Mouse (Mus musculus) cerebellum, adult (tissue): ENCODE results near the gene Gm21969.

ENCODE experiments used
- ATAC-seq: cut with Nextera tagmentation; 2 replicates; pipeline ENCODE4 v1.9.2; 2017; ENCODE audit warnings: mild to moderate bottlenecking, moderate library complexity, mixed read lengths; ENCODE audit not compliant: insufficient number of reproducible peaks, low FRiP score, low TSS enrichment

Gene Gm21969

GRCm38 (mm10) chr4:139583629-139584245, 19.2 kb upstream of the Gm21969 start:
- no peak for ATAC-seq

GRCm38 (mm10) chr4:139584704-139585103, 18.3 kb upstream of the Gm21969 start:
- ATAC-seq, result no peak

GRCm38 (mm10) chr4:139585713-139586112, 17.3 kb upstream of the Gm21969 start:
- no peak for ATAC-seq

- ATAC-seq, result no peak
Observed at GRCm38 (mm10) chr4:139587370-139587769, 15.6 kb upstream of the Gm21969 start.

GRCm38 (mm10) chr4:139587773-139588172, 15.2 kb upstream of the Gm21969 start:
- no peak for ATAC-seq

GRCm38 (mm10) chr4:139589351-139590027, 13.5 kb upstream of the Gm21969 start:
- no peak for ATAC-seq

GRCm38 (mm10) chr4:139590446-139590845, 12.5 kb upstream of the Gm21969 start:
- peak; percentile 57; the same call in 1 of the 2 replicates for ATAC-seq

GRCm38 (mm10) chr4:139592895-139593294, 10.1 kb upstream of the Gm21969 start:
- no peak for ATAC-seq

GRCm38 (mm10) chr4:139593383-139593782, 9.6 kb upstream of the Gm21969 start:
- no peak for ATAC-seq

- no peak for ATAC-seq
Observed at GRCm38 (mm10) chr4:139594062-139594461, 8.9 kb upstream of the Gm21969 start.

GRCm38 (mm10) chr4:139596715-139597114, 6.3 kb upstream of the Gm21969 start:
- no peak; the same call in 1 of the 2 replicates for ATAC-seq

GRCm38 (mm10) chr4:139597286-139598284, 5.4 kb upstream of the Gm21969 start:
- no peak; the same call in 1 of the 2 replicates for ATAC-seq

GRCm38 (mm10) chr4:139598356-139598755, 4.6 kb upstream of the Gm21969 start:
- no peak for ATAC-seq

- no peak for ATAC-seq
Observed at GRCm38 (mm10) chr4:139598950-139599518, 4.0 kb upstream of the Gm21969 start.

GRCm38 (mm10) chr4:139601519-139602356, 1.2 kb upstream of the Gm21969 start:
- no peak for ATAC-seq

- ATAC-seq, result no peak
Observed at GRCm38 (mm10) chr4:139605216-139605615, 2.2 kb downstream of the Gm21969 start.

GRCm38 (mm10) chr4:139606732-139607131, 3.7 kb downstream of the Gm21969 start:
- ATAC-seq, result no peak

GRCm38 (mm10) chr4:139608975-139609374, 6.0 kb downstream of the Gm21969 start:
- no peak for ATAC-seq

GRCm38 (mm10) chr4:139610954-139611353, 8.0 kb downstream of the Gm21969 start:
- no peak for ATAC-seq

- no peak for ATAC-seq
Observed at GRCm38 (mm10) chr4:139611542-139611953, 8.6 kb downstream of the Gm21969 start.
